Mouse (Mus musculus) midbrain, embryonic 11.5 days (tissue): ENCODE results near the gene Fam161a. TPM values are rescaled to one million over a fixed set of nuclear protein-coding genes. Genes with fewer than 3 reads are reported as not detected.

Experiments used
- ATAC-seq: fragments of 200-750 bp; cut with Nextera tagmentation; 2 replicates; pipeline ENCODE4 v1.8.0; 2017; ENCODE audit warnings: moderate TSS enrichment, moderate library complexity; ENCODE audit not compliant: low FRiP score
- DNase-seq: peaks from one replicate; pipeline ENCODE4 v3.0.0; 2015; ENCODE audit warnings: low spot score; ENCODE audit errors: missing footprints
- H3K27ac ChIP-seq: fragments of 300-500 bp; sonication (generic); 2 replicates; pipeline ENCODE4 v1.5.1; 2014; ENCODE audit warnings: low read depth, low read length
- H3K27me3 ChIP-seq: fragments of 300-500 bp; sonication (generic); 2 replicates; pipeline ENCODE4 v1.6.1; 2014; ENCODE audit warnings: mild to moderate bottlenecking, low read length, moderate library complexity, mixed read lengths; ENCODE audit not compliant: control insufficient read depth, insufficient read depth
- H3K36me3 ChIP-seq: fragments of 300-500 bp; sonication (generic); 2 replicates; pipeline ENCODE4 v1.6.1; 2014; ENCODE audit warnings: mild to moderate bottlenecking, low read length, moderate library complexity, mixed read lengths; ENCODE audit not compliant: control insufficient read depth, insufficient read depth
- H3K4me1 ChIP-seq: fragments of 300-500 bp; sonication (generic); 2 replicates; pipeline ENCODE4 v1.6.1; 2014; ENCODE audit warnings: low read length; ENCODE audit not compliant: control insufficient read depth, insufficient read depth
- H3K4me2 ChIP-seq: fragments of 300-500 bp; sonication (generic); 2 replicates; pipeline ENCODE4 v1.6.1; 2014; ENCODE audit warnings: mild to moderate bottlenecking, moderate library complexity
- H3K4me3 ChIP-seq: fragments of 300-500 bp; sonication (generic); 2 replicates; pipeline ENCODE4 v1.5.1; 2014; ENCODE audit warnings: low read depth, low read length
- H3K9ac ChIP-seq: fragments of 300-500 bp; sonication (generic); 2 replicates; pipeline ENCODE4 v1.6.1; 2014; ENCODE audit warnings: low read length
- H3K9me3 ChIP-seq: fragments of 300-500 bp; sonication (generic); 2 replicates; pipeline ENCODE4 v1.6.1; 2016; ENCODE audit warnings: low read length; ENCODE audit not compliant: control insufficient read depth
- WGBS: fragments of 180-500 bp; shearing (Covaris S2); extraction: QIAGEN DNeasy Blood & Tissue Kit; methylation state at CpG from one replicate; pipeline ENCODE4 v1.1.7; 2014; 5-methylcytosine and 5-hydroxymethylcytosine counted together
- polyA plus RNA-seq: library from polyadenylated mRNA; unstranded; fragments of >200 nt; fragmentation: Nextera tagmentation; extraction: Ambion mirVana; gene quantifications from 2 replicates; pipeline ENCODE4 v1.2.1, GENCODE M21; 2014

The Fam161a gene
- polyA plus RNA-seq, 1 experiment from 2014 or later = 4.0 TPM

- no peak for ATAC-seq
- no peak overlapping the region for H3K4me3 ChIP-seq
- H3K9me3 ChIP-seq = no peaks in the 10 kb centered on the region
- H3K4me1 ChIP-seq = no peaks in the 10 kb centered on the region
- 91% methylated on average over 2 of the region's 2 CpGs for WGBS
- no peak overlapping the region for H3K4me2 ChIP-seq
- peak; percentile 37 for DNase-seq
- no peaks in the 10 kb centered on the region for H3K27me3 ChIP-seq
- no peak overlapping the region for H3K9ac ChIP-seq
- H3K27ac ChIP-seq = no peak overlapping the region
- no peaks in the 10 kb centered on the region for H3K36me3 ChIP-seq
Measured at GRCm38 (mm10) chr11:23023155-23023554, 15.8 kb downstream of the Fam161a start.

DNA sequence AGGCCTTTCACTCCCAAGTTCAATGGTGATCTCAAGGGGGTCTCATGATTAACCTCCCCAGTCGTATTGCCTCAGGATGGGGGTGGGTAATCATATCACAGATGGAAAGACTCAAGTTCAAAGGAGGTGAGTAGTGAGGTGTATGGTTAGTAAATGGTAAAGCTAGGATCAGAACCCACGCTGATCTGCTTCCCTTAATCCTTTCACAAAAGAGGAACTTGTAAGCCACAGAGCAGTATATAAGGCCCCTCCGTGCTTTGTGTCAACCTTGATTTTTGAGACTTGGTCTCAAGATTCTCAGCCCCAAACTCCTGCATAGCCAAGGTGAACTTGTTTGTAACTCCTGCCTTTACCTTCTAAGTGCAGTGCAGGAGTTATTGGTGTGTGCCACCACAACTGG, 16.8 kb downstream of the Fam161a start:
- no peaks in the 10 kb centered on the region for H3K9me3 ChIP-seq
- H3K9ac ChIP-seq = no peak overlapping the region
- ATAC-seq (no peak), DNase-seq (peak; percentile 23)
- H3K36me3 ChIP-seq = no peaks in the 10 kb centered on the region
- 46% methylated on average over 3 of the region's 3 CpGs for WGBS
- H3K27ac ChIP-seq = no peak overlapping the region
- no peaks in the 10 kb centered on the region for H3K27me3 ChIP-seq
- H3K4me2 ChIP-seq = no peak overlapping the region
- H3K4me3 ChIP-seq = no peak overlapping the region
- H3K4me1 ChIP-seq = no peaks in the 10 kb centered on the region

DNA sequence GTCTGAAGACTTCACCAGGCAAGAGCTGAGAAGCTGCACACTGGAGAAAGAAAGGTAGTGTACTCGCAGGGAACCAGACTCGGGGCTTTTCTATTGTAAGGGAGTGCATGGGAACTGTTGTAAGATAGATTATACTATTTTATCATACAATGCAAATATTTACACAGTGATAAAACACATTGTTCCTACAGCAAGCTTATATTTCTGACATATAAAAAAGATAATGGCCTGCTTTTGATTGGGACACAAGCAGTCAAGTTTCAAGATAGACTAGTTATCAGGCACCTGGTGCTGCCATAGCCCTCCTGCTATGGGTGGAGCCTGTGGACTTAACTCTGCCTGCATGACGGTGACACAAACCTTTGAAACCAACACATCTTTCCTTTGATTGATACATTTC, 21.6 kb downstream of the Fam161a start:
- H3K4me3 ChIP-seq = no peak overlapping the region
- DNase-seq (no peak), ATAC-seq (no peak)
- WGBS = 74% methylated on average over 3 of the region's 3 CpGs
- no peak overlapping the region for H3K4me2 ChIP-seq
- H3K27ac ChIP-seq = no peak overlapping the region
- H3K27me3 ChIP-seq = no peaks in the 10 kb centered on the region
- H3K4me1 ChIP-seq = no peaks in the 10 kb centered on the region
- no peaks in the 10 kb centered on the region for H3K9me3 ChIP-seq
- no peak overlapping the region for H3K9ac ChIP-seq
- no peaks in the 10 kb centered on the region for H3K36me3 ChIP-seq

DNA sequence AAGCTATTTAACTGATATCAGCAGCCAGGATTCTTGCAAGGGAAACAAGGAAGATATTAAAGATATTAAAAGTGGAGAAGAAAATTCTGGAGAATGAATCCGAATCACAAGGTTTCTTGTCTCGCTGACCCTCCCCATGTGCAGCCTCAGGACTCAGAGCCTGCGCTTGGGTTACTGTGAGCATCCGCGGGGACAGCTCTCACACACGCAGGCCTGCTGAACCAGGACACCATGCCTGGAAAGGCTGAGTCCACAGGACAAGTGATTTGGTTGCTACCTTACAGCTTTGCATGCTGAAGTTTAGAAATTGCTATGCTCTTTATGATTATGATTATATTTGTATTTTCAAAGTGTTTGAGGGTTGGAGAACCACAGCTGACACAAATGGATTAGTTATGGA, 22.1 kb downstream of the Fam161a start:
- no peak overlapping the region for H3K27ac ChIP-seq
- H3K36me3 ChIP-seq = no peaks in the 10 kb centered on the region
- ATAC-seq (no peak), DNase-seq (no peak)
- H3K4me3 ChIP-seq = no peak overlapping the region
- 83% methylated on average over 6 of the region's 6 CpGs for WGBS
- no peaks in the 10 kb centered on the region for H3K9me3 ChIP-seq
- H3K9ac ChIP-seq = no peak overlapping the region
- no peaks in the 10 kb centered on the region for H3K4me1 ChIP-seq
- H3K4me2 ChIP-seq = no peak overlapping the region
- H3K27me3 ChIP-seq = no peaks in the 10 kb centered on the region

DNA sequence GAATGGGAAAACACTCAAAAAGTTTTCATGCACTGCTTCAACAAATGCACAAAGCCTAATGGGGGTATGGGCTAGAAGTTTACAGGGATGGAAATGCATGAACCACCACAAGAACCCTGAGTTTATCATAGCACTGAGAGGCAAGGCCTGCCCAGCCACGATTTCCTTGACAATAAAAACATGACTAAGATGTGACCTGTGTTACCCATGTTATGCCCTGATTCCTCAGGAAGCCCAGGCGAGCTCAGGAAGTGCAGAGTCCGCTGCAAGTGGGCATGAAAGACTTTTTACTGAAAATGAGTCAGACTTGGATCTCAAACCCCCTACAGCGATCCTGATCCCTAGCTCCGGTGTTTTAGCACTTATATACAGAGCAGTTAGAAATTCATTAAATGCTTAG, 39.9 kb downstream of the Fam161a start:
- H3K4me3 ChIP-seq = no peak overlapping the region
- H3K9me3 ChIP-seq = no peaks in the 10 kb centered on the region
- no peaks in the 10 kb centered on the region for H3K27me3 ChIP-seq
- no peak overlapping the region for H3K27ac ChIP-seq
- no peak overlapping the region for H3K4me2 ChIP-seq
- no peaks in the 10 kb centered on the region for H3K4me1 ChIP-seq
- DNase-seq (no peak), ATAC-seq (no peak)
- no peak overlapping the region for H3K9ac ChIP-seq
- no peaks in the 10 kb centered on the region for H3K36me3 ChIP-seq
- 72% methylated on average over 5 of the region's 5 CpGs for WGBS

DNA sequence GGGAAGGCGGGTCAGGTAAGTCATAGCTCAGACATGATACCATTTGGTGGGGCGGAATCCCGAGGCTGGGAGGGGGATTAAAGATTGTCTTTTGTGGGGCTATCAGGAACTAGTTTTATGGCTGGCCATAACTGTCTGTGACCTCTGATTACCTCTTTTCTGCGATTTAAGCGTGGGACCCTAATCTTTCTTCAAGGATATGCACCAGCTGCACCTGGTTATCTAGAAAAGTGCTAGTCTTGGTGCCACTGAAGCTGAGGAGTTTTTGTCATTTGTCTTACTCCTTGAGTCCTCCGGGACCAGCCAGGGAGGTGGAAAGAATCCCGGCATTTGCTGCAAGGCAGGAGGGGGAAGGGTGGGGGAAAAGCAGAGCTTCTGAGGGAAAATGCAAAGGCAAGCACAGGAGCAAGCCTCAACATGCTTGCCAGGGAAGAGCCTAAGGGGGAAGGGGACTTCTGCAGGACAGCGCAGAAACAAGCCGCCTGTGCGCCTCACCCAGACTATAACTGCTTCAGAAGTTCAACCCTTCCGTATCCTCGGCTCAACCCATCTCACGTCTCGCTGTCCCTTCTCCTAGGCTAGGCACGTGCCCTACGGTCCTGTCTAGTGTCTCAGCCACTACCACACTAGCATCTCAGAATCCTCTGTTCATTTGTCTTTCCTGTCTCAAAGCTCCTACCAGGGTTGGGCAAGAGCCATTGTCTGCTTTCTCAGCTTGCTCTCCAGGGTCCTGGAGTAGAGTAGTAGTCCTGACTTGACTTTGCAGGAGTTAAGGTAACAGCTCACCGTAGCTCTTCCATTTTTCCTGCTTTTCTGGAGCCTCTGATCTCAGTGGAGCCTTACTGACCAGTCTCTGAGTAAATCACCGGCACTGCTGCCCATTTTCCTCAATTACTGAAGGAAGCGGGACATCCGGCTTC, 40.6 kb downstream of the Fam161a start:
- Histone ChIP-seq H3K27me3 (no peaks in the 10 kb centered on the region), H3K36me3 (no peaks in the 10 kb centered on the region), H3K9ac (no peak overlapping the region), H3K27ac (no peak overlapping the region), H3K4me3 (no peak overlapping the region), H3K4me2 (no peak overlapping the region), H3K9me3 (no peaks in the 10 kb centered on the region), H3K4me1 (no peaks in the 10 kb centered on the region)
- no peak for ATAC-seq
- 44% methylated on average over 20 of the region's 20 CpGs for WGBS
- DNase-seq = peak; percentile 82

DNA sequence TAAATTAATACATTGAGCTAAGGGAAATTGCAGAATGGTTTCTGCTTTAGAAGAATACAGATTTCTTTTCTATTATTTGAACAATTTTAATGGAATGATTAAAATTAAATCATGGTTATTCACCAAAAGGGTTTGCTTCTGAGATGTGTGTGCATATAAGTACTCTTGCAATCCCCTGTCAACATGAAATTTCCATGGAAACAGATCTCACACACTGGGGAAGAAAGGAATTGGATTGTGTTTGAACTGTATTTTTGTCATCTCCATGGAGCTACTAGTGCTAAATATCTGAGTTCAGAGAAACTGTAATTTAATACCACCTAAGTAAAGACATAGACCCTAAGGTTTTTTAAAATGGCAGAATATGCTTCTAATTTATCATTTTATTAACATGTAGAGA, 42.3 kb downstream of the Fam161a start:
- H3K4me3 ChIP-seq = no peak overlapping the region
- no peaks in the 10 kb centered on the region for H3K9me3 ChIP-seq
- DNase-seq = no peak
- no peak overlapping the region for H3K9ac ChIP-seq
- no peaks in the 10 kb centered on the region for H3K4me1 ChIP-seq
- no peak for ATAC-seq
- H3K36me3 ChIP-seq = no peaks in the 10 kb centered on the region
- no peaks in the 10 kb centered on the region for H3K27me3 ChIP-seq
- H3K4me2 ChIP-seq = no peak overlapping the region
- no peak overlapping the region for H3K27ac ChIP-seq

- Histone ChIP-seq H3K9ac (no peak overlapping the region), H3K27ac (no peak overlapping the region), H3K27me3 (no peaks in the 10 kb centered on the region), H3K4me3 (no peak overlapping the region), H3K36me3 (no peaks in the 10 kb centered on the region), H3K4me1 (no peaks in the 10 kb centered on the region), H3K4me2 (no peak overlapping the region), H3K9me3 (no peaks in the 10 kb centered on the region)
- WGBS = 78% methylated on average over 4 of the region's 4 CpGs
- DNase-seq (no peak), ATAC-seq (no peak)
Measured at GRCm38 (mm10) chr11:23052353-23052752, 45.0 kb downstream of the Fam161a start.

DNA sequence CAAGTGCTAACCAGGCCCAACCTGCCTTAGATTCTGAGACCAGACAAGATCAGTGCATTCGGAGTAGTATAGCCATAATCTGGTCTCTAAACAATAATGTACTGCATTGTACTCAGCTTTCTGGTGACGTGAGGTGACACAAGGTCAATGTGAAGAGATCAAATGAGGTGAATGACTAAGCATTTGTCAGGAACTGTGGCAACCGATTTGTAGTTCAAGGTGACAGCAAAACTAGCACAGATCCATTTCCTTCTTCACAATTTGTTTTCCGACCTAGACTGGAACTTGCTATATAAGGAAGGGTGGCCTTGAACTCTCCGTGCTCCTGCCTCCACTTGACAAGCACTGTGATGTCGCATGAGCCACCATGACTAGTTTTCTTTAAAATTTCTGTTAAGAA, 55.8 kb downstream of the Fam161a start:
- ATAC-seq (no peak), DNase-seq (no peak)
- Histone ChIP-seq H3K4me1 (no peaks in the 10 kb centered on the region), H3K9me3 (no peaks in the 10 kb centered on the region), H3K27ac (no peak overlapping the region), H3K9ac (no peak overlapping the region), H3K36me3 (no peaks in the 10 kb centered on the region), H3K27me3 (no peaks in the 10 kb centered on the region), H3K4me3 (no peak overlapping the region), H3K4me2 (no peak overlapping the region)
- WGBS = 84% methylated on average over 6 of the region's 6 CpGs
